Mouse (Mus musculus) lung, postnatal 0 days (tissue): ENCODE results near the gene Tmtc3.

Experiments used
- CTCF ChIP-seq: IDR thresholded peaks from 2 replicates; pipeline ENCODE4 v1.5.1; 2016; ENCODE audit warnings: antibody characterized with exemption, mild to moderate bottlenecking
- EP300 ChIP-seq: IDR thresholded peaks from 2 replicates; pipeline ENCODE4 v1.6.1; 2016; ENCODE audit warnings: antibody characterized with exemption, mild to moderate bottlenecking, control low read depth

DNA sequence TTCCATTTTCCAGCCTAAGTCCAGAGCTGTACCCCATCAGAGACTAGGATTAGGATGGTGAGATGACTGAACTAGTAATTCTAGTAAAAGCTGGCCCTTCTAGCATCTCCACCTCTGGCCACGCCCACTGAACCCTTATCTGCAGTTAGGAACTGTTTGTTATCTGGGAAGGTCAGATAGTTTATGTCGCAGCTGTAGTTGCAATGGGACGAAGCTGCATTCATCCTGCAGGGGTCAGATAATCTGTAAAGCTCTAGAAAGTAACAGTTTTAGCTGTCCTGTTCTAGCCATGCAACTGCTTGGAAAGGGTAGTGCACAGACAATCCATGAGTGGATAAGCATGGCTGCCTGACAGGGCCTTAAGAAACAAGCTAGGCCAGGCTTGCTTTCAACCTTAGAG, 11.2 kb upstream of the Tmtc3 start:
- no peak for TF ChIP-seq CTCF
- no peak for TF ChIP-seq EP300
